Mouse (Mus musculus) myocyte (in vitro differentiated cells): Measurements from ENCODE around the gene A530032D15Rik. TPM values are rescaled to one million over a fixed set of nuclear protein-coding genes. Genes with fewer than 3 reads are reported as not detected.

ENCODE experiments used
- polyA plus RNA-seq: library from polyadenylated mRNA; unstranded; fragments of >200 nt; fragmentation: generic; extraction: Trizol; gene quantifications from one replicate; pipeline ENCODE4 v1.2.1, GENCODE M21; 2012; ENCODE audit warnings: missing spikeins

A530032D15Rik gene
- polyA plus RNA-seq, 1 experiment, result not detected

Other genes with a start within 250 kb of the A530032D15Rik start
- 0.46 TPM for gene Slc16a14, start 174.7 kb downstream of the A530032D15Rik start, polyA plus RNA-seq
- not detected for gene Gm10553, start 9.7 kb downstream of the A530032D15Rik start, polyA plus RNA-seq
- 0.52 TPM for gene C130026I21Rik, start 160.7 kb upstream of the A530032D15Rik start, polyA plus RNA-seq